Mouse (Mus musculus): Measurements from ENCODE around the gene Glyatl3. TPM values are rescaled to one million over a fixed set of nuclear protein-coding genes. Genes with fewer than 3 reads are reported as not detected.

Glyatl3 gene
- not detected in 2 replicates for polyA plus RNA-seq (2015; fragmentation: Nextera tagmentation; extraction: Ambion mirVana)

DNA sequence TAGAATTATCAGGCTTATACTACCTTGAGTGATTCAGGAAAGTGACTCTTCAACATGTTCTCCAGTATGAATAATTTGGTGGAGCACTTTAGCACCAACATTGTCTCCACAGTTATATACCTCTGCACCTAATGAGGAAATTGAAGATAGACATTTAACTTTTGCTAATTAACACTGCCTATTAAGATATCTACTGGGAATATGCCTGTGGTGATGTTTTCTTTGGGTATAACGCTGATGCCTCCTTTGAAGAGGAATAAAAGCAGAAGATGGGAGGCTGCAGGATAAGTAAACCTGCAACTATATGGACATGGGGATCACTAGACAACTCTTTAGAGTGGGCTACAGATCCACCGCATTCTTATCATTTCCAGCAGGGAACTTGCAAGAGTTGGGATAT lies at the start of gene Glyatl3:
Gene Glyatl3 (minus strand): TSS at position 101 of the 400 bp plus-strand sequence.
- no peaks in the 10 kb centered on the region for H3K4me1 ChIP-seq (replicated peaks)
- no peaks in the 10 kb centered on the region for H3K36me3 ChIP-seq
- no peak within 1 kb of the TSS for H3K4me3 ChIP-seq
- H3K9me3 ChIP-seq (replicated peaks), result no peaks in the 10 kb centered on the region
- no peak within 1 kb of the TSS for H3K9ac ChIP-seq
- no peak within 1 kb of the TSS for H3K4me2 ChIP-seq
- no peak within 1 kb of the TSS for H3K27ac ChIP-seq
- WGBS, result 90% methylated on average over 2 of the region's 2 CpGs
- no peak for ATAC-seq (replicated peaks; ENCODE audit: insufficient number of reproducible peaks, insufficient read depth, low FRiP score, low read depth)
- no peaks in the 10 kb centered on the region for H3K27me3 ChIP-seq

DNA sequence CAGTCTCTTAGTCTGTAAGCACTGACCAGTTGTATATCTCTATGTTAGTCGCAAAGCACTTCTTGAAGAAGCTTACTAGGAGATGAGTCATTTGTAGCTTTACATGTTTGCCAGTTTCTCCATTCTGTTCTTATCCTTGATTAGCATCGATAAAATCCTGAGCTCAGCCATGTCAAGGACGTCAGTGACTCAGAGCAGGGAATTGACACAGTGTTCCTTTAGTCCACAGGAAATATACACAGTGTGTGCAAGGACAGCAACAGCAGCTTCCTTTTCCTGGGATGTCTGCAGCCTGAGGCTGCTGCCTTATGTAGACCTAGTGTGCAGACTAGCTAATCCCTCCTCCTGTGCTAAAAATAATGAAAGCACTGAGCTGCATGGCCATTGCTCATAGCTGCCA lies 34.4 kb upstream of the Glyatl3 start:
- no peak overlapping the region for H3K4me3 ChIP-seq
- no peak overlapping the region for H3K9ac ChIP-seq
- no peak for ATAC-seq (replicated peaks; ENCODE audit: insufficient number of reproducible peaks, insufficient read depth, low FRiP score, low read depth)
- H3K9me3 ChIP-seq (replicated peaks), result no peaks in the 10 kb centered on the region
- H3K4me1 ChIP-seq (replicated peaks), result no peaks in the 10 kb centered on the region
- no peak overlapping the region for H3K4me2 ChIP-seq
- no peak overlapping the region for H3K27ac ChIP-seq
- H3K36me3 ChIP-seq, result peaks cover 39% of the 10 kb centered on the region
- WGBS, result 67% methylated on average over 3 of the region's 3 CpGs
- no peaks in the 10 kb centered on the region for H3K27me3 ChIP-seq

DNA sequence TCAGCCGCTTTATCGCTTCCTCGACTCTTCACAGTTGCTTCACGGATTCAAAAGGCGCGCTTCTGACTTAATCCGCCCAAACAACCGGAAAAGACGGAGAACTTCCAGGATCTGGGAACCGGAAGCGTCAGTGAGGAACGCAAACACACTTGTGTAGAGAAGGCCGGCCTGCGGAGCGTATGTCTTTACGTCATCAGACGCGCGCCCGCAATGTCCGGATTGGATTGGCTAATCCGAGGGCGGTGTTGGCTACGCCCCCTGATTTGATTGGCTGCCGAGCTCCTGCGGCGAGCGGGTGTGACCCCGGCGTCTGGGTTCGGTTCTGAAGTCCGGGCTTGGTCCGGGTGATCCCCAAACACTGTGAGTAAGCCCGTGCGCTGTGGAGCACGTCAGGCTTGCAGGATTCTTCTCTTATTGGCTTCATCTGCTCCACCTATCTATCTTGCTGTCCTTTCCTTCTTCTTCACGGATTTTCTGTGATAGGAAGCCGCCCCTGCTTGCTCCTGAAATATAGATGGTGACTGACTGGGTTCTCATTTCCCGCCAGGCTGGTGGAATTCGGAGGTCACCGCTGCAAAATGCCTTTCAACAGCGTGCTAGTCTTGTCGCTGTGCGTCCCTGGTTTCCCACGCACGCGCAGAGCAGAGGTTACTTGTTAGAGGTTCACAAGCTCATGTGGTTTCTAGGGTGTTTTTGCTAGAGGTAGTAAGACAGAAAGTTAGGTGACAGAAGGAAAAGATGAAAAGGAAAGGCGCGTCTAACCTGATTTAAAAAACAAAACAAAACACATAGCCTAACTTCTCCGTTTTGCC lies 20.5 kb upstream of the Glyatl3 start, which contains the start of the genes Mut and Cenpq:
Gene Mut (plus strand): TSS at position 266 of the 812 bp plus-strand sequence.
Gene Cenpq (minus strand): TSS at position 628 of the 812 bp plus-strand sequence.
- peaks cover 11% of the 10 kb centered on the region; the same call in 1 of the 2 replicates for H3K36me3 ChIP-seq
- peak within 1 kb of the TSS; percentile 70 for H3K4me3 ChIP-seq
- H3K27me3 ChIP-seq, result no peaks in the 10 kb centered on the region
- H3K4me2 ChIP-seq, result peak within 1 kb of the TSS; percentile 76
- H3K4me1 ChIP-seq (replicated peaks), result peaks cover 12% of the 10 kb centered on the region
- H3K9ac ChIP-seq, result peak within 1 kb of the TSS; percentile 64
- peak within 1 kb of the TSS; percentile 95 for H3K27ac ChIP-seq
- under 1% methylated on average over 50 of the region's 50 CpGs for WGBS
- H3K9me3 ChIP-seq (replicated peaks), result no peaks in the 10 kb centered on the region
- ATAC-seq (replicated peaks; ENCODE audit: insufficient number of reproducible peaks, insufficient read depth, low FRiP score, low read depth), result peak; percentile 100

DNA sequence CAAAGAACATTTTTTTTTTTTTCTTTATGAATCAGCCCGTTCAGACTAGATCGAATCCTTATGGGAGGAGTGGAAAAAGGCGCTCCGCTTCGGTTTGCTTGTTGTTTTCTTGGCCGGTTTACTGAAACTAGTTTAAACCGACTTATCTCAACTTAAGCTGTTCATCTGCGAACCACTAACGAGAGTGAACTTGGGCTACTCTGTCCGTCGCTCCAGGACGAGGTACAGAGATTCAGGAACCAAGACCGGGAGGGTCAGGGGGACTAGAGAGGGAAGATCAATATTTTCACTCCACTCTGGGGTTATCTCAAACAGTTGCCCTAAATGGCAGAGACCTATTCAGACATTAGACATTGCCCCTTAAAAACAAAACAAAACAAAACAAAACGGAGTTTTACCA lies 19.8 kb upstream of the Glyatl3 start:
- Histone ChIP-seq H3K4me2 (peak overlapping the region; percentile 76), H3K4me1 (replicated peaks) (peaks cover 12% of the 10 kb centered on the region)
- WGBS, result under 1% methylated on average over 14 of the region's 14 CpGs

DNA sequence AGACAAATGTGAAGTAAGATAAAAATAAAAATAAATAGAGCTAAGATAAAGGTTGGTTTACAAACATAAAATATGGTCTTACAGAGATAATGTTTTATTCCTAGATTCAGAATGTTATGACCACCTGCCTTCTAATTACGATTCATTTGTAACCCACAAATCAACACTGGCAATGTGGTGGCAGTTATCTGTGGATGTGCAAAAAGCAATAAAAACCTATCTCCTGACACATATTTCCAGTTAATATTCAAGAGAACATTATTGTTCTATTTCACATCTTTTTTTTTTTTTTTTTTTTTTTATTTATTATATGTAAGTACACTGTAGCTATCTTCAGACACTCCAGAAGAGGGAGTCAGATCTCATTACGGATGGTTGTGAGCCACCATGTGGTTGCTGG lies 1.3 kb upstream of the Glyatl3 start:
- no peak for ATAC-seq (replicated peaks; ENCODE audit: insufficient number of reproducible peaks, insufficient read depth, low FRiP score, low read depth)
- Histone ChIP-seq H3K4me2 (no peak overlapping the region), H3K9ac (no peak overlapping the region), H3K9me3 (replicated peaks) (no peaks in the 10 kb centered on the region), H3K4me3 (no peak overlapping the region), H3K4me1 (replicated peaks) (no peaks in the 10 kb centered on the region), H3K36me3 (no peaks in the 10 kb centered on the region), H3K27me3 (no peaks in the 10 kb centered on the region), H3K27ac (no peak overlapping the region)
- 99% methylated on average over 2 of the region's 2 CpGs for WGBS

More for the DNA sequence above, 19.8 kb upstream of the Glyatl3 start:
- no peaks in the 10 kb centered on the region for H3K27me3 ChIP-seq
- peaks cover 15% of the 10 kb centered on the region for H3K36me3 ChIP-seq
- ATAC-seq (replicated peaks; ENCODE audit: insufficient number of reproducible peaks, insufficient read depth, low FRiP score, low read depth), result no peak
- H3K9ac ChIP-seq, result peak overlapping the region; percentile 62
- H3K4me3 ChIP-seq, result peak overlapping the region; percentile 70
- peak overlapping the region; percentile 95 for H3K27ac ChIP-seq
- no peaks in the 10 kb centered on the region for H3K9me3 ChIP-seq (replicated peaks)

DNA sequence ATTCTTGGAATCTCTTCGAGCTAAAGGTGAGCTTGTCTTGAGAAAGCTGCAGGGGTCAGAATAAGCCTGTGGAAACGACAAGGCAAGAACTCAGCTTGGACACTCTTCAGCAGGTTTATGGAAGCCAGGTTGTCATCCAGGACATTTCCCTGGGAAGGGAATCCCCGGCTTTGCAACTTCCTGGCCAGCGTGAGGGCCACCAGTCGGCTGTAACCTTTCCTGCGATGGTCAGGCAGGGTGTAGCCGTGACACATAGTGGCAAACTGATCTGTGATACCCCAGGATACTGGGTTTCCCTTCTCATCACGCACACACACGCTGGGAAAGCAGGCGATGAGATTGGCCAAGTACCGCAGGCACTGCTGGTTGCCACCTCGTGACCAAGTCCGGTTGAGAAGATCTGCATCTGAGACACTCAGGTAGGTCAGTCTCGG lies 9.4 kb downstream of the Glyatl3 start:
- Histone ChIP-seq H3K9ac (no peak overlapping the region), H3K27ac (no peak overlapping the region), H3K36me3 (no peaks in the 10 kb centered on the region), H3K4me3 (peak overlapping the region; percentile 32), H3K4me1 (replicated peaks) (peaks cover 8% of the 10 kb centered on the region; the same call in 1 of the 2 replicates), H3K4me2 (peak overlapping the region; percentile 62), H3K27me3 (no peaks in the 10 kb centered on the region), H3K9me3 (replicated peaks) (no peaks in the 10 kb centered on the region)
- WGBS, result 6% methylated on average over 14 of the region's 14 CpGs
- no peak for ATAC-seq (replicated peaks; ENCODE audit: insufficient number of reproducible peaks, insufficient read depth, low FRiP score, low read depth)

DNA sequence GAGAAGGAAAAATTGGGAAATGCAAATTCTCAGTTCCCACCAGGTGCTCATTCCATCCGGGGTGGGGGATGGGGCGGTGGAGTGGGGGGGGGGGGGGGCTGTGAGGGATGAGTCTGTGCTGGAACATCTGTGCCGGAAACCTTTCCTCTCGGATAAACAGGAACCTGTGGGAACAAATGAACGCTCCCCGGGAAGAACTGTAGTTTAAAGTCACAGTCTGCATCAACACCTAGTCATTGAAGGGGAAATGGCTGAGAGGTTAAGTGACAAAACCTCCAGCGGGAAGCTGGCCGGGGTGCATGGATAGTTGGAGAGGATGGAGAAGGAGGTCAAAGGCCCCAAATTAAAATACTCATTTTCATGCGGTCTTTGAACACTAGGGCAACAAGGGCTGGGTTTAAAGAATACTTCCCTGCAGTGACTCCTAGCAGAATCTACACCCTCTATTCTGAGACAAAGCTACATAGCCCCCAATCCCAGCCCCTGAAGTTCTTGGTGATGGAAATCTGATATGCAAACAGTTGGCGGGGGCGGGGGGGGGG lies 10.0 kb downstream of the Glyatl3 start:
- H3K27ac ChIP-seq, result no peak overlapping the region
- H3K9me3 ChIP-seq (replicated peaks), result no peaks in the 10 kb centered on the region
- H3K36me3 ChIP-seq, result no peaks in the 10 kb centered on the region
- ATAC-seq (replicated peaks; ENCODE audit: insufficient number of reproducible peaks, insufficient read depth, low FRiP score, low read depth), result no peak
- H3K4me3 ChIP-seq, result no peak overlapping the region
- WGBS, result 9% methylated on average over 11 of the region's 11 CpGs
- no peaks in the 10 kb centered on the region for H3K27me3 ChIP-seq
- no peak overlapping the region for H3K9ac ChIP-seq
- H3K4me2 ChIP-seq, result peak overlapping the region; percentile 62; the same call in 1 of the 2 replicates
- H3K4me1 ChIP-seq (replicated peaks), result peaks cover 8% of the 10 kb centered on the region; the same call in 1 of the 2 replicates

DNA sequence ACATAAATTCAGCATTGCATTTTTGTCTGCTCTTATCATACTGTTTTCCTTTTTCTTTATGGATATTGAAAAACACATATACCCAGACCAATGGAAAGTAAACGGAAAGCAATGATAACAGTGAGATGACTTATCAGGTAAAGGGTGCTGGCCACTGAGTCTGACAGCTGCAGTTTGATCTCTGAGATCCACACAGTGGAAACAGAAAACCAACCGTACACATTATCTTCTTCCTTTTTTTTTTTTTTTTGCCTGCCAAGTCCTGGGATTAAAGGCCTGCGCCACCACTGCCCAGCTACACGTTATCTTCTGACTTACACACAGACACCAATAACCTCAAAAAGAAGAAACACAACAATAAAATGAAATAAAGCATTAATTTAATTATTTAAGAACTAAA lies 10.8 kb downstream of the Glyatl3 start:
- Histone ChIP-seq H3K27ac (no peak overlapping the region), H3K27me3 (no peaks in the 10 kb centered on the region), H3K4me2 (no peak overlapping the region), H3K9me3 (replicated peaks) (no peaks in the 10 kb centered on the region), H3K4me1 (replicated peaks) (peaks cover 8% of the 10 kb centered on the region; the same call in 1 of the 2 replicates), H3K9ac (no peak overlapping the region), H3K36me3 (no peaks in the 10 kb centered on the region), H3K4me3 (no peak overlapping the region)
- ATAC-seq (replicated peaks; ENCODE audit: insufficient number of reproducible peaks, insufficient read depth, low FRiP score, low read depth), result no peak
- 53% methylated on average over 4 of the region's 4 CpGs for WGBS

DNA sequence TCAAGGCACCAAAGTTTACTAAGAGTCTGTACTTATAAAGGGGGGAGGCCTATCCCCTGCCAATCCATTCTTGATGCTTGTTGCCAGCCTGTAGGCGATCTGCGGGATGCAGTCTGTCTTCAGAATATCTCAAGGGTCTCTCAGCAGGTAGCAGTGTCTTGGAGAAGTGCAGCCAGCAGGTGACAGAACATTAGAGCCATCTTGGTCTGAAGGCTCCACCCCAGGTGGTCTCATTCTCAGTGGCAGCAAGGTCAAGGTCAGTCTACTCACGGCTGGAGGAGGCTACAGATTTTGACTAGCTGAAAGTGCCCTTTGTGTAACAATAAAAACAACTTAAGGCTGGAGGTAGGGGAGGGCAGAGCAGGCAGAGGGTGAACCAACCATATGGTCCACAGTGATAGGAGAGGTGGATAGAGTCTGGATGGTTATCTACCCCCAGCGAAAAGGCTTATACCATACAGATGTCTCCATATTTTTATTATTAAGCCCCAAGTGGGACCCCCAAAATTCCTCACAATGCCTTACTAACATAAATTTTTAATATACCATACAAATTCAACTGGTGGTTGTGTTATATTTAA lies 14.3 kb downstream of the Glyatl3 start:
- no peak overlapping the region for H3K4me3 ChIP-seq
- 41% methylated on average over 4 of the region's 4 CpGs for WGBS
- no peaks in the 10 kb centered on the region for H3K9me3 ChIP-seq (replicated peaks)
- H3K27ac ChIP-seq, result no peak overlapping the region
- H3K4me1 ChIP-seq (replicated peaks), result peaks cover 8% of the 10 kb centered on the region; the same call in 1 of the 2 replicates
- no peaks in the 10 kb centered on the region for H3K27me3 ChIP-seq
- H3K9ac ChIP-seq, result no peak overlapping the region
- H3K36me3 ChIP-seq, result no peaks in the 10 kb centered on the region
- no peak for ATAC-seq (replicated peaks; ENCODE audit: insufficient number of reproducible peaks, insufficient read depth, low FRiP score, low read depth)
- no peak overlapping the region for H3K4me2 ChIP-seq

DNA sequence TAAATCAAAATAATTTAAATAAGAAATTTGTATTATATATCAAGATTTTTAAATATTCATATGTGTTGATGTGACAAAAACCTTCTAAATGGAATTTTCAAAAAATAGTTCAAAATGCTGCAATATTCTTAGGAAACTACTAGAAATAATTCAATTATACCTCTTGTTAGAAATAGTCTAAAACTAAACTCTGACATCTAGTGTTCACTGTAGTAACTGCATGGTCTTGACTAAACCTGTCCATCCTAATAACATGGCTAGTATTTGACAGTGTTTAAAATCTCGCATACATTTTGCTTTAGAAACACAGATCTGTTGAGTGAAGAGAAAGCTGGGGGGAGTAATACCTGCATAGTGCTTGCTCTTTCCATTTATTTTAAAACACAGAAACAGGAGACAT lies 17.3 kb downstream of the Glyatl3 start:
- H3K27ac ChIP-seq, result no peak overlapping the region
- no peak for ATAC-seq (replicated peaks; ENCODE audit: insufficient number of reproducible peaks, insufficient read depth, low FRiP score, low read depth)
- H3K36me3 ChIP-seq, result no peaks in the 10 kb centered on the region
- WGBS, result 76% methylated on average over 1 of the region's 1 CpGs
- H3K9me3 ChIP-seq (replicated peaks), result no peaks in the 10 kb centered on the region
- no peak overlapping the region for H3K4me2 ChIP-seq
- H3K4me3 ChIP-seq, result no peak overlapping the region
- H3K9ac ChIP-seq, result no peak overlapping the region
- no peaks in the 10 kb centered on the region for H3K27me3 ChIP-seq
- no peaks in the 10 kb centered on the region for H3K4me1 ChIP-seq (replicated peaks)

DNA sequence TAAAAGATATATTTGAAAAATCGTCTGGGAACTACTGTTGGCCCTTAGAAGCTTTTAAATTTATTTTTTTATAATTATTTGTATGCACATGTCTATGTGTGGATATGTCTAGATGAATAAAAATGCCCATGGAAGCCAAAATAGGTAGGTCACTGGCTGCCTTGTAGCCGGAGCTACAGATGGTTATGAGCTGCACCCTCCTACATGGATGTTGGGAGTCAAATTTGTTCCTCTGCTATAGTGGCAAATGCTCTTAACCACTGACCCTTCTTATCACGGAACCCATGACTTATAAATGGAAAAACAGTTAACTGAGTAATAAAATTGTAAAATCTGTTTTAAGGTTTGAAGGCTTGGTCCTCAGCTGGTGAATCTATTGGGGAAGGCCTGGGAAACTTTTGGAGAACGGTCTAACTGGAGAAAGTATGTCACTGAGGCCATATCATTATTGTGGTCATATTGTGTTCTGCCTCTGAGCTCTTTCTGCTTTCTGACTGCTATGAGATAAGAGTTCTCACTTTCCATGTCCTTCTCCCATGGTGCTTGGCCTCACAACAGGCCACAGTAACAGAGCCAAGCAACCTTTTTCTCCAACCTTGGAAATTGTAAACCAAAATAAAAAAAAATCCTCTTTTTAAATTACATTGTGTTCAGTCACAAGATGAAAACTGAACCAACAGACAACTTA lies 26.2 kb downstream of the Glyatl3 start:
- Histone ChIP-seq H3K4me3 (no peak overlapping the region), H3K9ac (no peak overlapping the region), H3K36me3 (no peaks in the 10 kb centered on the region), H3K4me2 (no peak overlapping the region), H3K27me3 (no peaks in the 10 kb centered on the region), H3K27ac (no peak overlapping the region), H3K9me3 (replicated peaks) (no peaks in the 10 kb centered on the region), H3K4me1 (replicated peaks) (no peaks in the 10 kb centered on the region)
- ATAC-seq (replicated peaks; ENCODE audit: insufficient number of reproducible peaks, insufficient read depth, low FRiP score, low read depth), result no peak
- 71% methylated on average over 4 of the region's 4 CpGs for WGBS

All from heart, embryonic 15.5 days (tissue).